Mouse (Mus musculus) olfactory bulb, adult 2 months (tissue): Measurements from ENCODE around the gene Uroc1.

Experiments
- CTCF ChIP-seq: fragments of 200-500 bp; IDR thresholded peaks from 2 replicates; pipeline ENCODE4 v1.5.1; 2012; ENCODE audit warnings: low read depth, mild to moderate bottlenecking, low read length, moderate library complexity; ENCODE audit not compliant: insufficient read depth
- POLR2A ChIP-seq: fragments of 200-500 bp; IDR thresholded peaks from 2 replicates; pipeline ENCODE4 v1.6.1; 2012; ENCODE audit warnings: mild to moderate bottlenecking, low read depth, low read length, moderate library complexity; ENCODE audit not compliant: insufficient read depth

GRCm38 (mm10) chr6:90360922-90361614, 28.0 kb downstream of the Uroc1 start:
- no peak for TF ChIP-seq CTCF
- no peak for TF ChIP-seq POLR2A
